Comparison of ENCODE assay signal across 8 mouse cellular contexts in genomic region chr9:41999498-42000473, GRCm38 (mm10).
A peak's percentile ranks its signal among the peaks of the same experiment; 100 is the strongest.
DNase-seq lines count a peak whose midpoint lies in the region; TF ChIP-seq lines count a peak whose summit lies in the region.

No protein-coding gene starts in this region.

- peak; percentile 59 to 67 (median 65) for TF ChIP-seq CTCF in MEL (IDR thresholded peaks at IDR 0.05 in 2 of 3, conservative IDR thresholded peaks at IDR 0.05 in 1 of 3; ENCODE audit: control insufficient read depth in 1 of 3, insufficient read depth in 1 of 3, low read depth in 2 of 3, low read length in 3 of 3, poor library complexity in 1 of 3, severe bottlenecking in 1 of 3)

- H3K4me1 ChIP-seq in MEL (ENCODE audit: control insufficient read depth in 1 of 2, insufficient read depth in 2 of 2, low read length in 2 of 2): no peaks in the 10 kb centered on the region

- no peak for TF ChIP-seq EP300 in MEL (IDR thresholded peaks at IDR 0.05; ENCODE audit: low read depth in 1 of 2, low read length in 2 of 2)

- H3K9ac ChIP-seq in MEL (ENCODE audit: control insufficient read depth, low read depth, low read length, poor library complexity, severe bottlenecking): no peak overlapping the region

- intact Hi-C loops in left cerebral cortex, postnatal 4 days (cut with DNase I): loop anchor here (5.0 to 10.0 kb wide), 3 partner anchors 125 to 273 kb away; partner anchors contain the start of gene Sorl1
- intact Hi-C loops in left cerebral cortex, postnatal 36 days (cut with DNase I): loop anchor here (1.0 to 10.0 kb wide), 3 partner anchors 241 to 515 kb away; no protein-coding TSS in a partner anchor
- intact Hi-C loops in left cerebral cortex, postnatal 10 days (cut with DNase I): loop anchor here (5.0 kb wide), 1 partner anchor 258 kb away; no protein-coding TSS in a partner anchor

- peak; percentile 29 for DNase-seq in left cerebral cortex, postnatal 4 days
- no peak for DNase-seq in left cerebral cortex, postnatal 36 days (ENCODE audit: low spot score in 2 of 2)
- peak; percentile 41 for DNase-seq in MEL (ENCODE audit: low read depth, low spot score)
- peak; percentile 48 for DNase-seq in cerebellum, adult 8-10 months
- peak; percentile 30 for DNase-seq in frontal cortex, postnatal 36 days (ENCODE audit: low spot score in 2 of 2)
- DNase-seq in layer of hippocampus, postnatal 14 days (ENCODE audit: low spot score in 2 of 2): peak; percentile 41 to 49
- peak; percentile 76 for DNase-seq in naive thymus-derived CD4-positive, alpha-beta T cell, adult 2 months (ENCODE audit: low read depth)
- DNase-seq in left cerebral cortex, postnatal 10 days (ENCODE audit: extremely low spot score in 1 of 2, low spot score in 2 of 2): no peak

- TF ChIP-seq RAD21 in MEL (IDR thresholded peaks at IDR 0.05; ENCODE audit: low read depth, low read length): peak; percentile 68

- no peaks in the 10 kb centered on the region for H3K27me3 ChIP-seq in MEL (ENCODE audit: control insufficient read depth in 1 of 2, insufficient read depth in 2 of 2, low read length in 2 of 2)

- no peak overlapping the region for H3K27ac ChIP-seq in MEL (ENCODE audit: control insufficient read depth, low read depth, low read length)

- no peaks in the 10 kb centered on the region for H3K79me2 ChIP-seq in MEL (ENCODE audit: control insufficient read depth, insufficient read depth, low read length, poor library complexity)

- H3K4me3 ChIP-seq in MEL (ENCODE audit: control insufficient read depth in 1 of 2, insufficient read depth in 1 of 2, low read depth in 2 of 2, low read length in 2 of 2): no peak overlapping the region

- H3K9me3 ChIP-seq in MEL (replicated peaks; ENCODE audit: insufficient read depth, low read length): no peaks in the 10 kb centered on the region

- no peak for TF ChIP-seq POLR2A in MEL (IDR thresholded peaks at IDR 0.05; ENCODE audit: control insufficient read depth in 1 of 2, insufficient read depth in 1 of 2, low read depth in 1 of 2, low read length in 2 of 2, poor library complexity in 1 of 2)

- no peaks in the 10 kb centered on the region for H3K36me3 ChIP-seq in MEL (ENCODE audit: control insufficient read depth in 1 of 2, insufficient read depth in 2 of 2, low read length in 2 of 2)

TF ChIP-seq in MEL, 35 proteins besides CTCF, POLR2A, EP300 and RAD21:
- TF ChIP-seq SMC3 (IDR thresholded peaks at IDR 0.05; ENCODE audit: low read depth, low read length) (peak; percentile 46; the same call in 1 of the 2 replicates), MYB (IDR thresholded peaks at IDR 0.05; ENCODE audit: low read depth, low read length) (no peak), NRF1 (IDR thresholded peaks at IDR 0.05; ENCODE audit: insufficient read depth, low read depth, low read length, poor library complexity, severe bottlenecking) (no peak), ZC3H11A (IDR thresholded peaks at IDR 0.05; ENCODE audit: low read depth, low read length) (peak; percentile 26), JUND (IDR thresholded peaks at IDR 0.05; ENCODE audit: low read depth, low read length) (no peak), ZKSCAN1 (IDR thresholded peaks at IDR 0.05; ENCODE audit: low read depth, low read length) (no peak), HCFC1 (IDR thresholded peaks at IDR 0.05; ENCODE audit: low read depth, low read length) (no peak), ETS1 (IDR thresholded peaks at IDR 0.05; ENCODE audit: low read depth, low read length) (no peak), ELF1 (IDR thresholded peaks at IDR 0.05; ENCODE audit: low read depth, low read length) (no peak), ZNF384 (IDR thresholded peaks at IDR 0.05; ENCODE audit: low read depth, low read length) (no peak), NELFE (IDR thresholded peaks at IDR 0.05; ENCODE audit: low read depth, low read length) (no peak), TAL1 (IDR thresholded peaks at IDR 0.05; ENCODE audit: low read length) (no peak), MAFK (IDR thresholded peaks at IDR 0.05; ENCODE audit: borderline replicate concordance, low read depth, low read length) (no peak), POLR2AphosphoS2 (IDR thresholded peaks at IDR 0.05; ENCODE audit: low read length) (no peak), USF1 (IDR thresholded peaks at IDR 0.05; ENCODE audit: low read depth, low read length) (no peak), E2F4 (IDR thresholded peaks at IDR 0.05; ENCODE audit: borderline replicate concordance, low read depth, low read length) (no peak)

Comparison
In these comparisons a context has a peak if more than half of its experiments do, and no peak if none do; other contexts are left out.
1. DNase-seq: peak in left cerebral cortex, postnatal 4 days (single experiment), MEL (single experiment), cerebellum, adult 8-10 months (single experiment), frontal cortex, postnatal 36 days (2 of 2), layer of hippocampus, postnatal 14 days (2 of 2) and naive thymus-derived CD4-positive, alpha-beta T cell, adult 2 months (single experiment); none in left cerebral cortex, postnatal 36 days (0 of 2) and left cerebral cortex, postnatal 10 days (0 of 2).